Mouse (Mus musculus) embryonic facial prominence, embryonic 11.5 days (tissue): ENCODE data around the gene Spp1. TPM values are rescaled to one million over a fixed set of nuclear protein-coding genes. Genes with fewer than 3 reads are reported as not detected.
"Not testable (repeated sequence)": the region's sequence is repeated elsewhere in the genome, so short reads cannot be mapped to it uniquely, and the experiment has no call there.

ENCODE experiments used
- ATAC-seq: fragments of 200-750 bp; cut with Nextera tagmentation; replicated peaks from 2 replicates; pipeline ENCODE4 v1.8.0; 2017; ENCODE audit warnings: low read depth; ENCODE audit not compliant: insufficient number of reproducible peaks, low FRiP score, low TSS enrichment
- DNase-seq: peaks from one replicate; pipeline ENCODE4 v3.0.0-alpha.2; 2015; ENCODE audit warnings: low spot score
- H3K27ac ChIP-seq: fragments of 300-500 bp; sonication (generic); replicated peaks from 2 replicates; pipeline ENCODE4 v1.5.1; 2014; ENCODE audit warnings: mild to moderate bottlenecking, low read depth, low read length, control low read depth
- H3K27me3 ChIP-seq: fragments of 300-500 bp; sonication (generic); 2 replicates; pipeline ENCODE4 v1.6.1; 2014; ENCODE audit warnings: mild to moderate bottlenecking, low read length, moderate library complexity, mixed read lengths; ENCODE audit not compliant: control insufficient read depth, insufficient read depth
- H3K36me3 ChIP-seq: fragments of 300-500 bp; sonication (generic); replicated peaks from 2 replicates; pipeline ENCODE4 v1.6.1; 2014; ENCODE audit warnings: low read depth, mild to moderate bottlenecking, low read length, moderate library complexity, mixed read lengths; ENCODE audit not compliant: control insufficient read depth, insufficient read depth
- H3K4me1 ChIP-seq: fragments of 300-500 bp; sonication (generic); 2 replicates; pipeline ENCODE4 v1.6.1; 2014; ENCODE audit warnings: low read length, mixed read lengths; ENCODE audit not compliant: control insufficient read depth, insufficient read depth
- H3K4me2 ChIP-seq: fragments of 300-500 bp; sonication (generic); 2 replicates; pipeline ENCODE4 v1.6.1; 2014; ENCODE audit warnings: low read depth, mild to moderate bottlenecking, control low read depth, low read length, moderate library complexity
- H3K4me3 ChIP-seq: fragments of 300-500 bp; sonication (generic); 2 replicates; pipeline ENCODE4 v1.5.1; 2014; ENCODE audit warnings: low read depth, low read length, control low read depth
- H3K9ac ChIP-seq: fragments of 300-500 bp; sonication (generic); replicated peaks from 2 replicates; pipeline ENCODE4 v1.6.1; 2014; ENCODE audit warnings: mild to moderate bottlenecking, control low read depth, low read length
- H3K9me3 ChIP-seq: fragments of 300-500 bp; sonication (generic); replicated peaks from 2 replicates; pipeline ENCODE4 v1.6.1; 2016; ENCODE audit warnings: mild to moderate bottlenecking, low read length, inconsistent platforms, mixed read lengths; ENCODE audit not compliant: control insufficient read depth
- WGBS: fragments of 180-500 bp; shearing (Covaris S2); extraction: QIAGEN DNeasy Blood & Tissue Kit; methylation state at CpG from one replicate; pipeline ENCODE4 v1.1.7; 2014; 5-methylcytosine and 5-hydroxymethylcytosine counted together
- polyA plus RNA-seq: library from polyadenylated mRNA; unstranded; fragments of >200 nt; fragmentation: Nextera tagmentation; extraction: Ambion mirVana; gene quantifications from 2 replicates; pipeline ENCODE4 v1.2.1, GENCODE M21; 2014

Gene Spp1
- polyA plus RNA-seq, 1 experiment from 2014 or later, result 13.5 TPM

GRCm38 (mm10) chr5:104436406-104437076 is 1.6 kb downstream of the Spp1 start:
- H3K27me3 ChIP-seq, result no peaks in the 10 kb centered on the region
- 80% methylated on average over 7 of the region's 7 CpGs for WGBS
- no peak overlapping the region for H3K27ac ChIP-seq
- H3K9ac ChIP-seq, result no peak overlapping the region
- no peak overlapping the region for H3K4me3 ChIP-seq
- no peaks in the 10 kb centered on the region for H3K36me3 ChIP-seq
- H3K9me3 ChIP-seq, result no peaks in the 10 kb centered on the region
- no peak overlapping the region for H3K4me2 ChIP-seq
- no peak for DNase-seq
- no peak for ATAC-seq
- H3K4me1 ChIP-seq, result no peaks in the 10 kb centered on the region

GRCm38 (mm10) chr5:104442396-104442795 is 7.5 kb downstream of the Spp1 start:
- 56% methylated on average over 6 of the region's 6 CpGs for WGBS
- no peak overlapping the region for H3K27ac ChIP-seq
- H3K4me1 ChIP-seq, result no peaks in the 10 kb centered on the region
- no peaks in the 10 kb centered on the region for H3K9me3 ChIP-seq
- H3K9ac ChIP-seq, result no peak overlapping the region
- H3K27me3 ChIP-seq, result no peaks in the 10 kb centered on the region
- H3K36me3 ChIP-seq, result no peaks in the 10 kb centered on the region
- H3K4me3 ChIP-seq, result no peak overlapping the region
- H3K4me2 ChIP-seq, result no peak overlapping the region
- DNase-seq (no peak), ATAC-seq (no peak)

- Histone ChIP-seq H3K27me3 (no peaks in the 10 kb centered on the region), H3K4me1 (no peaks in the 10 kb centered on the region), H3K9ac (no peak overlapping the region), H3K27ac (no peak overlapping the region), H3K36me3 (no peaks in the 10 kb centered on the region), H3K4me2 (no peak overlapping the region), H3K9me3 (no peaks in the 10 kb centered on the region), H3K4me3 (no peak overlapping the region)
- WGBS, result 64% methylated on average over 1 of the region's 1 CpGs
- no peak for DNase-seq
- ATAC-seq, result no peak
Measured at GRCm38 (mm10) chr5:104442850-104443249, 7.9 kb downstream of the Spp1 start.

GRCm38 (mm10) chr5:104446156-104446555 is 11.2 kb downstream of the Spp1 start:
- Histone ChIP-seq H3K27ac (no peak overlapping the region), H3K9ac (no peak overlapping the region), H3K4me1 (no peaks in the 10 kb centered on the region), H3K9me3 (no peaks in the 10 kb centered on the region), H3K27me3 (no peaks in the 10 kb centered on the region), H3K36me3 (no peaks in the 10 kb centered on the region), H3K4me3 (no peak overlapping the region), H3K4me2 (no peak overlapping the region)
- 13% methylated on average over 3 of the region's 3 CpGs for WGBS
- no peak for ATAC-seq
- peak; percentile 66 for DNase-seq

- ATAC-seq, H3K9me3 ChIP-seq, H3K9ac ChIP-seq, H3K4me3 ChIP-seq, H3K4me2 ChIP-seq, DNase-seq, H3K36me3 ChIP-seq, H3K27me3 ChIP-seq, H3K4me1 ChIP-seq, H3K27ac ChIP-seq: not testable (repeated sequence)
- whole genome bisulfite sequencing, result 20% methylated on average over 6 of the region's 6 CpGs
Measured at GRCm38 (mm10) chr5:104448346-104448745, 13.4 kb downstream of the Spp1 start.

GRCm38 (mm10) chr5:104449491-104449890 is 14.6 kb downstream of the Spp1 start:
- Histone ChIP-seq H3K36me3 (no peaks in the 10 kb centered on the region), H3K27ac (no peak overlapping the region), H3K4me3 (no peak overlapping the region), H3K4me2 (no peak overlapping the region), H3K27me3 (no peaks in the 10 kb centered on the region), H3K4me1 (no peaks in the 10 kb centered on the region), H3K9me3 (no peaks in the 10 kb centered on the region), H3K9ac (no peak overlapping the region)
- 43% methylated on average over 3 of the region's 3 CpGs for WGBS
- DNase-seq, result no peak
- no peak for ATAC-seq

GRCm38 (mm10) chr5:104453075-104453474 is 18.2 kb downstream of the Spp1 start:
- no peaks in the 10 kb centered on the region for H3K27me3 ChIP-seq
- H3K27ac ChIP-seq, result no peak overlapping the region
- H3K4me3 ChIP-seq, result no peak overlapping the region
- no peaks in the 10 kb centered on the region for H3K9me3 ChIP-seq
- H3K4me1 ChIP-seq, result no peaks in the 10 kb centered on the region
- WGBS, result 77% methylated on average over 1 of the region's 1 CpGs
- DNase-seq (no peak), ATAC-seq (no peak)
- no peak overlapping the region for H3K4me2 ChIP-seq
- no peaks in the 10 kb centered on the region for H3K36me3 ChIP-seq
- H3K9ac ChIP-seq, result no peak overlapping the region

- Histone ChIP-seq H3K9ac (no peak overlapping the region), H3K36me3 (no peaks in the 10 kb centered on the region), H3K4me1 (no peaks in the 10 kb centered on the region), H3K4me3 (no peak overlapping the region), H3K27ac (no peak overlapping the region), H3K4me2 (no peak overlapping the region), H3K27me3 (no peaks in the 10 kb centered on the region), H3K9me3 (no peaks in the 10 kb centered on the region)
- WGBS, result 89% methylated on average over 6 of the region's 6 CpGs
- ATAC-seq (no peak), DNase-seq (no peak)
Measured at GRCm38 (mm10) chr5:104454564-104454963, 19.6 kb downstream of the Spp1 start.
